12 mouse cellular contexts compared by ENCODE assay signal in genomic region chr14:93066732-93067410, GRCm38 (mm10).
DNase-seq lines count a peak whose midpoint lies in the region; ATAC-seq and TF ChIP-seq lines count a peak whose summit lies in the region.
"Had no signal": no experiment of that assay in that cellular context is flagged by ENCODE, and none has a peak within 500 bp of the region (broad histone marks: within the 10 kb centered on the region; RNA-seq: fewer than 3 reads in every experiment).

No protein-coding gene starts in this region.

- H3K36me3 ChIP-seq in embryonic facial prominence, embryonic 11.5 days (replicated peaks; ENCODE audit: control insufficient read depth, insufficient read depth, low read depth, low read length) = no peaks in the 10 kb centered on the region
- H3K36me3 ChIP-seq in embryonic facial prominence, embryonic 10.5 days (replicated peaks) = no peaks in the 10 kb centered on the region
- no peaks in the 10 kb centered on the region for H3K36me3 ChIP-seq in stomach, embryonic 16.5 days (ENCODE audit: control insufficient read depth, insufficient read depth, low read length)
- no peaks in the 10 kb centered on the region for H3K36me3 ChIP-seq in stomach, postnatal 0 days (ENCODE audit: control insufficient read depth, insufficient read depth, low read length)
- H3K36me3 ChIP-seq in midbrain, embryonic 10.5 days = no peaks in the 10 kb centered on the region
- H3K36me3 ChIP-seq: G1E had no signal

- no peak overlapping the region for H3K9ac ChIP-seq in embryonic facial prominence, embryonic 11.5 days (replicated peaks; ENCODE audit: low read length)
- no peak overlapping the region for H3K9ac ChIP-seq in stomach, embryonic 16.5 days (ENCODE audit: low read length)
- H3K9ac ChIP-seq in stomach, postnatal 0 days (ENCODE audit: low read length) = no peak overlapping the region
- H3K9ac ChIP-seq: liver, postnatal 0 days had no signal

- intact Hi-C loops in left cerebral cortex, postnatal 10 days (cut with DNase I) = no loop called here

- H3K4me1 ChIP-seq in embryonic facial prominence, embryonic 11.5 days (ENCODE audit: control insufficient read depth, insufficient read depth, low read length) = no peaks in the 10 kb centered on the region
- peaks cover 15% of the 10 kb centered on the region; the same call in 1 of the 2 replicates for H3K4me1 ChIP-seq in embryonic facial prominence, embryonic 10.5 days
- peaks cover 3% of the 10 kb centered on the region; the same call in 1 of the 2 replicates for H3K4me1 ChIP-seq in stomach, embryonic 16.5 days (ENCODE audit: control insufficient read depth, insufficient read depth, low read length)
- H3K4me1 ChIP-seq in stomach, postnatal 0 days (replicated peaks; ENCODE audit: control insufficient read depth, insufficient read depth) = no peaks in the 10 kb centered on the region
- peaks cover 41% of the 10 kb centered on the region for H3K4me1 ChIP-seq in midbrain, embryonic 10.5 days

- H3K27ac ChIP-seq in embryonic facial prominence, embryonic 11.5 days (replicated peaks; ENCODE audit: low read depth, low read length) = no peak overlapping the region
- no peak overlapping the region for H3K27ac ChIP-seq in embryonic facial prominence, embryonic 10.5 days (replicated peaks)
- H3K27ac ChIP-seq in stomach, embryonic 16.5 days (ENCODE audit: low read length) = no peak overlapping the region
- H3K27ac ChIP-seq in stomach, postnatal 0 days (replicated peaks) = no peak overlapping the region
- H3K27ac ChIP-seq in midbrain, embryonic 10.5 days (replicated peaks) = peak overlapping the region; percentile 78

- no peak for TF ChIP-seq EP300 in stomach, postnatal 0 days (optimal IDR thresholded peaks at IDR 0.05)

- no peak for DNase-seq in embryonic facial prominence, embryonic 11.5 days (ENCODE audit: low spot score)
- DNase-seq in embryonic facial prominence, embryonic 10.5 days (ENCODE audit: low spot score) = no peak
- DNase-seq in stomach, postnatal 0 days (ENCODE audit: low spot score) = no peak
- no peak for DNase-seq in midbrain, embryonic 10.5 days (ENCODE audit: low spot score)
- no peak for DNase-seq in T-cell, adult 2 months (ENCODE audit: low spot score)
- no peak for DNase-seq in left cerebral cortex, postnatal 10 days (ENCODE audit: extremely low spot score in 1 of 2, low spot score in 2 of 2)
- DNase-seq in thymus, adult 18-20 months = no peak
- DNase-seq: kidney, postnatal 36 days; liver, postnatal 0 days; thymus, postnatal 14 days had no signal

- no peak overlapping the region for H3K4me2 ChIP-seq in embryonic facial prominence, embryonic 11.5 days (ENCODE audit: low read depth, low read length)
- H3K4me2 ChIP-seq in stomach, embryonic 16.5 days (ENCODE audit: low read depth, low read length) = no peak overlapping the region
- no peak overlapping the region for H3K4me2 ChIP-seq in stomach, postnatal 0 days (replicated peaks; ENCODE audit: low read depth)

- 57% methylated on average over 8 of the region's 8 CpGs for WGBS in embryonic facial prominence, embryonic 11.5 days
- WGBS in embryonic facial prominence, embryonic 10.5 days = 60% methylated on average over 8 of the region's 8 CpGs
- WGBS in stomach, embryonic 16.5 days = 45% methylated on average over 8 of the region's 8 CpGs
- 50% methylated on average over 8 of the region's 8 CpGs for WGBS in stomach, postnatal 0 days
- WGBS in midbrain, embryonic 10.5 days = 52% methylated on average over 8 of the region's 8 CpGs

- no peaks in the 10 kb centered on the region for H3K9me3 ChIP-seq in embryonic facial prominence, embryonic 11.5 days (replicated peaks; ENCODE audit: control insufficient read depth, low read length)
- no peaks in the 10 kb centered on the region for H3K9me3 ChIP-seq in embryonic facial prominence, embryonic 10.5 days
- H3K9me3 ChIP-seq in stomach, embryonic 16.5 days (replicated peaks; ENCODE audit: control insufficient read depth, low read length) = no peaks in the 10 kb centered on the region
- no peaks in the 10 kb centered on the region for H3K9me3 ChIP-seq in stomach, postnatal 0 days (ENCODE audit: control insufficient read depth, low read length)
- H3K9me3 ChIP-seq in midbrain, embryonic 10.5 days (replicated peaks) = no peaks in the 10 kb centered on the region

- H3K4me3 ChIP-seq in embryonic facial prominence, embryonic 11.5 days (ENCODE audit: low read depth, low read length) = no peak overlapping the region
- H3K4me3 ChIP-seq in embryonic facial prominence, embryonic 10.5 days = no peak overlapping the region
- no peak overlapping the region for H3K4me3 ChIP-seq in stomach, embryonic 16.5 days (replicated peaks; ENCODE audit: low read length)
- H3K4me3 ChIP-seq in stomach, postnatal 0 days (ENCODE audit: low read depth, low read length) = no peak overlapping the region
- no peak overlapping the region for H3K4me3 ChIP-seq in midbrain, embryonic 10.5 days

- ATAC-seq in embryonic facial prominence, embryonic 11.5 days (replicated peaks; ENCODE audit: insufficient number of reproducible peaks, low FRiP score, low TSS enrichment, low read depth) = peak; percentile 56; the same call in 1 of the 2 replicates
- peak; percentile 33; the same call in 1 of the 2 replicates for ATAC-seq in stomach, embryonic 16.5 days (ENCODE audit: insufficient read depth, low FRiP score)
- no peak for ATAC-seq in stomach, postnatal 0 days (ENCODE audit: low FRiP score, low TSS enrichment)
- ATAC-seq: liver, postnatal 0 days had no signal

- H3K27me3 ChIP-seq in embryonic facial prominence, embryonic 11.5 days (ENCODE audit: control insufficient read depth, insufficient read depth, low read length) = no peaks in the 10 kb centered on the region
- H3K27me3 ChIP-seq in embryonic facial prominence, embryonic 10.5 days (replicated peaks; ENCODE audit: low read depth, poor library complexity, severe bottlenecking) = no peaks in the 10 kb centered on the region
- H3K27me3 ChIP-seq in stomach, embryonic 16.5 days (ENCODE audit: control insufficient read depth, insufficient read depth, low read length) = no peaks in the 10 kb centered on the region
- H3K27me3 ChIP-seq in stomach, postnatal 0 days (ENCODE audit: control insufficient read depth, insufficient read depth, low read length) = no peaks in the 10 kb centered on the region
- H3K27me3 ChIP-seq in midbrain, embryonic 10.5 days (ENCODE audit: low read depth, poor library complexity, severe bottlenecking) = no peaks in the 10 kb centered on the region

- TF ChIP-seq CTCF in stomach, postnatal 0 days (IDR thresholded peaks at IDR 0.05; ENCODE audit: low read depth) = no peak
